Mouse (Mus musculus) olfactory bulb, adult 2 months (tissue): ENCODE results near the gene Ei24.

Experiments used
- CTCF ChIP-seq: fragments of 200-500 bp; IDR thresholded peaks from 2 replicates; pipeline ENCODE4 v1.5.1; 2012; ENCODE audit warnings: low read depth, mild to moderate bottlenecking, low read length, moderate library complexity; ENCODE audit not compliant: insufficient read depth
- POLR2A ChIP-seq: fragments of 200-500 bp; IDR thresholded peaks from 2 replicates; pipeline ENCODE4 v1.6.1; 2012; ENCODE audit warnings: mild to moderate bottlenecking, low read depth, low read length, moderate library complexity; ENCODE audit not compliant: insufficient read depth

- no peak for TF ChIP-seq CTCF
- no peak for TF ChIP-seq POLR2A
Observed at GRCm38 (mm10) chr9:36803926-36804325, 6.7 kb upstream of the Ei24 start.
